Mouse (Mus musculus): ENCODE measurements at regions not wholly inside any gene's neighbourhood (a gene's known extent, or its start where the extent isn't known, plus 50 kb on each side); places are given as distances from the start of the nearest gene placed in this dataset.

DNA sequence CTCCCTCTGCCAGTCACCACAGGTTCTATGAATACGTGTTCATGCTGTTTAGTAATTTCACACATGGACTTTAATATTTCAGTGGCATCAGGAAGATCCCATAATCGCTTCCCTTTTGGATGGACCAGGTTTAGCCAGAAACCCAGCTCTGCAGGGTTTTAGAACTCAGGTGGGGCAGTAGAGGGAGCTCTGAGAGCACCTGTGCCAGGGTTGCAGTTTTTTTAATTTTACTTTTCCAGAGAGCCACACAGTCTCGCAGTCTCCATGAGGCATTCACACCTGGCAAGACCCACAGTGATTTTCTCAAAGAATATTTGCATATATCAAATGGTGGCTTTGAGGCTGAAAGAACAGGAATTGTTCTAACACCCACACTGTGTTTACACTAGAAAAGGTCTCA, 1603.8 kb upstream of the Cdh8 start:
- in situ Hi-C loops (cut with MboI, MseI), result loop anchor here (25.0 kb wide), 1 partner anchor 1083 kb away; no protein-coding TSS in a partner anchor

All from T-helper 1 cell (primary cell).